Mouse (Mus musculus) CH12.LX (cell line): ENCODE results near the gene Mknk2. TPM values are rescaled to one million over a fixed set of nuclear protein-coding genes. Genes with fewer than 3 reads are reported as not detected.

Experiments used
- DNase-seq: peaks from one replicate; pipeline ENCODE4 v3.0.0-alpha.2; 2013; ENCODE audit errors: extremely low read depth
- H3K27ac ChIP-seq: 2 replicates; pipeline ENCODE4 v1.5.1; 2012; ENCODE audit warnings: low read depth, mild to moderate bottlenecking, control low read depth, moderate library complexity; ENCODE audit not compliant: insufficient read depth
- H3K27me3 ChIP-seq: replicated peaks from 2 replicates; pipeline ENCODE3; 2012; ENCODE audit warnings: inconsistent platforms
- H3K36me3 ChIP-seq, 2 experiments: replicated peaks in 1 of 2; 2 replicates each; pipeline versions ENCODE3 to v1.6.1; 2012; ENCODE audit warnings: inconsistent platforms in 1 of 2, low read length in 1 of 2, mild to moderate bottlenecking in 1 of 2, mixed read lengths in 1 of 2, moderate library complexity in 1 of 2; ENCODE audit not compliant: control insufficient read depth in 1 of 2, insufficient read depth in 1 of 2
- H3K4me1 ChIP-seq, 2 experiments: 2 replicates each; pipeline ENCODE4 v1.6.1; 2012; ENCODE audit warnings: inconsistent platforms in 1 of 2, moderate library complexity in 1 of 2; ENCODE audit not compliant: insufficient read depth in 2 of 2, control insufficient read depth in 1 of 2
- H3K4me2 ChIP-seq: 2 replicates; pipeline ENCODE4 v1.6.1; 2012; ENCODE audit warnings: low read depth, mild to moderate bottlenecking, control low read depth; ENCODE audit not compliant: poor library complexity, insufficient read depth, severe bottlenecking
- H3K4me3 ChIP-seq, 3 experiments: fragments of 150-350 bp in 1 of 3; sonication (generic) in 1 of 3; replicated peaks in 1 of 3; 2 replicates each; pipeline versions ENCODE3 to v1.5.1; 2011 to 2012; ENCODE audit warnings: low read depth in 2 of 3, low read length in 2 of 3, mild to moderate bottlenecking in 2 of 3, moderate library complexity in 2 of 3, control low read depth in 1 of 3, improper control_type of control experiment in 1 of 3, inconsistent platforms in 1 of 3, mixed read lengths in 1 of 3; ENCODE audit not compliant: poor library complexity in 1 of 3
- H3K79me2 ChIP-seq: replicated peaks from 2 replicates; pipeline ENCODE4 v1.6.1; 2012; ENCODE audit warnings: mild to moderate bottlenecking, moderate library complexity; ENCODE audit not compliant: control insufficient read depth, poor library complexity, insufficient read depth, severe bottlenecking; ENCODE audit errors: extremely low read depth
- H3K9ac ChIP-seq: 2 replicates; pipeline ENCODE4 v1.6.1; 2012; ENCODE audit warnings: low read depth, mild to moderate bottlenecking, control low read depth, moderate library complexity; ENCODE audit not compliant: insufficient read depth
- H3K9me3 ChIP-seq: replicated peaks from 2 replicates; pipeline ENCODE3; 2012; ENCODE audit warnings: low read length, inconsistent platforms, mixed read lengths
- BHLHE40 ChIP-seq: IDR thresholded peaks from 2 replicates; pipeline ENCODE4 v1.6.1; 2011; ENCODE audit warnings: mild to moderate bottlenecking, low read depth, low read length, improper control_type of control experiment
- CHD1 ChIP-seq: IDR thresholded peaks from 2 replicates; pipeline ENCODE4 v1.6.1; 2012; ENCODE audit warnings: low read depth, low read length, improper control_type of control experiment, inconsistent platforms
- CHD2 ChIP-seq: IDR thresholded peaks from 2 replicates; pipeline ENCODE4 v1.6.1; 2011; ENCODE audit warnings: low read length, improper control_type of control experiment
- CTCF ChIP-seq, 2 experiments: IDR thresholded peaks in 1 of 2; conservative IDR thresholded peaks in 1 of 2; 2 replicates each; pipeline ENCODE4 v1.5.1; 2011 to 2012; ENCODE audit warnings: low read depth in 2 of 2, low read length in 2 of 2, improper control_type of control experiment in 1 of 2, inconsistent platforms in 1 of 2, mild to moderate bottlenecking in 1 of 2, moderate library complexity in 1 of 2
- E2F4 ChIP-seq: IDR thresholded peaks from 2 replicates; pipeline ENCODE4 v1.6.1; 2011; ENCODE audit warnings: low read depth, low read length, improper control_type of control experiment; ENCODE audit not compliant: insufficient replicate concordance
- ELF1 ChIP-seq: IDR thresholded peaks from 2 replicates; pipeline ENCODE4 v1.6.1; 2014; ENCODE audit warnings: low read depth, mild to moderate bottlenecking, inconsistent platforms, low read length, improper control_type of control experiment
- EP300 ChIP-seq: IDR thresholded peaks from 2 replicates; pipeline ENCODE4 v1.6.1; 2011; ENCODE audit warnings: low read length, improper control_type of control experiment
- ETS1 ChIP-seq: conservative IDR thresholded peaks from 2 replicates; pipeline ENCODE4 v1.6.1; 2012; ENCODE audit warnings: low read depth, mild to moderate bottlenecking, inconsistent platforms, low read length, improper control_type of control experiment, moderate library complexity
- GABPA ChIP-seq: IDR thresholded peaks from 2 replicates; pipeline ENCODE4 v1.6.1; 2012; ENCODE audit warnings: low read depth, low read length, improper control_type of control experiment, inconsistent platforms; ENCODE audit not compliant: insufficient replicate concordance
- HCFC1 ChIP-seq: IDR thresholded peaks from 2 replicates; pipeline ENCODE4 v1.6.1; 2012; ENCODE audit warnings: low read depth, mild to moderate bottlenecking, inconsistent platforms, low read length, improper control_type of control experiment
- IRF4 ChIP-seq: IDR thresholded peaks from 2 replicates; pipeline ENCODE4 v1.6.1; 2014; ENCODE audit warnings: low read depth, mild to moderate bottlenecking, inconsistent platforms, low read length, improper control_type of control experiment
- JUN ChIP-seq: IDR thresholded peaks from 2 replicates; pipeline ENCODE4 v1.6.1; 2011; ENCODE audit warnings: low read depth, mild to moderate bottlenecking, low read length, improper control_type of control experiment, moderate library complexity; ENCODE audit not compliant: insufficient read depth
- JUND ChIP-seq: conservative IDR thresholded peaks from 2 replicates; pipeline ENCODE4 v1.6.1; 2011; ENCODE audit warnings: low read depth, low read length, improper control_type of control experiment
- KAT2A ChIP-seq: IDR thresholded peaks from 2 replicates; pipeline ENCODE4 v1.6.1; 2012; ENCODE audit warnings: low read length, improper control_type of control experiment, inconsistent platforms; ENCODE audit not compliant: insufficient replicate concordance
- MAFK ChIP-seq: IDR thresholded peaks from 2 replicates; pipeline ENCODE4 v1.6.1; 2011; ENCODE audit warnings: low read length, improper control_type of control experiment; ENCODE audit not compliant: insufficient replicate concordance
- MAX ChIP-seq: IDR thresholded peaks from 2 replicates; pipeline ENCODE4 v1.6.1; 2011; ENCODE audit warnings: low read length, improper control_type of control experiment
- MAZ ChIP-seq: IDR thresholded peaks from 2 replicates; pipeline ENCODE4 v1.6.1; 2012; ENCODE audit warnings: low read depth, mild to moderate bottlenecking, inconsistent platforms, low read length, improper control_type of control experiment, moderate library complexity
- MEF2A ChIP-seq: IDR thresholded peaks from 2 replicates; pipeline ENCODE4 v1.6.1; 2014; ENCODE audit warnings: low read depth, mild to moderate bottlenecking, inconsistent platforms, low read length, improper control_type of control experiment, borderline replicate concordance
- MXI1 ChIP-seq: IDR thresholded peaks from 2 replicates; pipeline ENCODE4 v1.6.1; 2011; ENCODE audit warnings: mild to moderate bottlenecking, low read depth, low read length, improper control_type of control experiment
- MYC ChIP-seq: IDR thresholded peaks from 2 replicates; pipeline ENCODE4 v1.6.1; 2011; ENCODE audit warnings: low read depth, mild to moderate bottlenecking, improper control_type of control experiment, low read length
- NELFE ChIP-seq: IDR thresholded peaks from 2 replicates; pipeline ENCODE4 v1.6.1; 2011; ENCODE audit warnings: low read depth, low read length, improper control_type of control experiment
- NRF1 ChIP-seq: IDR thresholded peaks from 2 replicates; pipeline ENCODE4 v1.6.1; 2014; ENCODE audit warnings: low read depth, mild to moderate bottlenecking, inconsistent platforms, low read length, improper control_type of control experiment, moderate library complexity
- PAX5 ChIP-seq: IDR thresholded peaks from 2 replicates; pipeline ENCODE4 v1.6.1; 2012; ENCODE audit warnings: low read length, inconsistent platforms, mixed read lengths
- POLR2A ChIP-seq: IDR thresholded peaks from 2 replicates; pipeline ENCODE4 v1.6.1; 2011; ENCODE audit warnings: low read depth, mild to moderate bottlenecking, improper control_type of control experiment, low read length
- POLR2AphosphoS2 ChIP-seq: IDR thresholded peaks from 2 replicates; pipeline ENCODE4 v1.6.1; 2011; ENCODE audit warnings: low read depth, low read length, improper control_type of control experiment
- RAD21 ChIP-seq: IDR thresholded peaks from 2 replicates; pipeline ENCODE4 v1.6.1; 2011; ENCODE audit warnings: low read depth, mild to moderate bottlenecking, low read length, improper control_type of control experiment, moderate library complexity
- RCOR1 ChIP-seq: conservative IDR thresholded peaks from 2 replicates; pipeline ENCODE4 v1.6.1; 2012; ENCODE audit warnings: low read depth, mild to moderate bottlenecking, inconsistent platforms, low read length, improper control_type of control experiment
- SIN3A ChIP-seq: IDR thresholded peaks from 2 replicates; pipeline ENCODE4 v1.6.1; 2012; ENCODE audit warnings: low read length, improper control_type of control experiment, inconsistent platforms
- SMC3 ChIP-seq: IDR thresholded peaks from 2 replicates; pipeline ENCODE4 v1.6.1; 2011; ENCODE audit warnings: low read depth, low read length, improper control_type of control experiment
- TBP ChIP-seq: conservative IDR thresholded peaks from 2 replicates; pipeline ENCODE4 v1.6.1; 2011; ENCODE audit warnings: low read depth, low read length, improper control_type of control experiment
- TCF12 ChIP-seq: IDR thresholded peaks from 2 replicates; pipeline ENCODE4 v1.6.1; 2014; ENCODE audit warnings: low read depth, mild to moderate bottlenecking, inconsistent platforms, low read length, improper control_type of control experiment
- UBTF ChIP-seq: IDR thresholded peaks from 2 replicates; pipeline ENCODE4 v1.6.1; 2012; ENCODE audit warnings: low read depth, mild to moderate bottlenecking, inconsistent platforms, low read length, improper control_type of control experiment, moderate library complexity
- USF1 ChIP-seq: IDR thresholded peaks from 2 replicates; pipeline ENCODE4 v1.6.1; 2014; ENCODE audit warnings: low read depth, mild to moderate bottlenecking, inconsistent platforms, low read length, improper control_type of control experiment
- USF2 ChIP-seq: conservative IDR thresholded peaks from 2 replicates; pipeline ENCODE4 v1.6.1; 2011; ENCODE audit warnings: low read depth, low read length, improper control_type of control experiment
- ZC3H11A ChIP-seq: IDR thresholded peaks from 2 replicates; pipeline ENCODE4 v1.6.1; 2012; ENCODE audit warnings: low read depth, mild to moderate bottlenecking, inconsistent platforms, low read length, improper control_type of control experiment
- ZKSCAN1 ChIP-seq: IDR thresholded peaks from 2 replicates; pipeline ENCODE4 v1.6.1; 2012; ENCODE audit warnings: low read depth, inconsistent platforms, low read length, improper control_type of control experiment, borderline replicate concordance
- ZMIZ1 ChIP-seq: IDR thresholded peaks from 2 replicates; pipeline ENCODE4 v1.6.1; 2012; ENCODE audit warnings: low read depth, mild to moderate bottlenecking, inconsistent platforms, low read length, improper control_type of control experiment
- ZNF384 ChIP-seq: IDR thresholded peaks from 2 replicates; pipeline ENCODE4 v1.6.1; 2012; ENCODE audit warnings: low read depth, low read length, improper control_type of control experiment, inconsistent platforms
- dilution Hi-C: fragments of 300-500 bp; cut with MboI; formaldehyde crosslinking; loops from 2 replicates; pipeline ENCODE4 v1.14.3; 2020; ENCODE audit warnings: low sequenced_read_pairs; ENCODE audit not compliant: extremely low pct_unique_long_range_greater_than_20kb, extremely low pct_ligation_motif_present
- in situ Hi-C: fragments of 300-500 bp; cut with MboI; formaldehyde crosslinking; loops from 3 replicates; pipeline ENCODE4 v1.14.3; 2019; ENCODE audit warnings: low sequenced_read_pairs, low pct_ligation_motif_present, low pct_unique_long_range_greater_than_20kb, mixed read lengths
- polyA plus RNA-seq: library from polyadenylated mRNA; unstranded; fragments of >175 nt; gene quantifications from 2 replicates; pipeline ENCODE4 v1.2.1, GENCODE M21; 2012; ENCODE audit warnings: low read depth; ENCODE audit not compliant: insufficient read length
- total RNA-seq, 2 experiments: library from RNA; depleted of rRNA; stranded (reverse); fragments of 300-350 nt in 1 of 2; fragments of >200 nt in 1 of 2; gene quantifications; 2 replicates each; pipeline ENCODE4 v1.2.3; 2012 to 2014

Mknk2 gene
- total and polyA plus RNA-seq, 3 experiments: 91.5 to 199 (median 138) TPM

DNA sequence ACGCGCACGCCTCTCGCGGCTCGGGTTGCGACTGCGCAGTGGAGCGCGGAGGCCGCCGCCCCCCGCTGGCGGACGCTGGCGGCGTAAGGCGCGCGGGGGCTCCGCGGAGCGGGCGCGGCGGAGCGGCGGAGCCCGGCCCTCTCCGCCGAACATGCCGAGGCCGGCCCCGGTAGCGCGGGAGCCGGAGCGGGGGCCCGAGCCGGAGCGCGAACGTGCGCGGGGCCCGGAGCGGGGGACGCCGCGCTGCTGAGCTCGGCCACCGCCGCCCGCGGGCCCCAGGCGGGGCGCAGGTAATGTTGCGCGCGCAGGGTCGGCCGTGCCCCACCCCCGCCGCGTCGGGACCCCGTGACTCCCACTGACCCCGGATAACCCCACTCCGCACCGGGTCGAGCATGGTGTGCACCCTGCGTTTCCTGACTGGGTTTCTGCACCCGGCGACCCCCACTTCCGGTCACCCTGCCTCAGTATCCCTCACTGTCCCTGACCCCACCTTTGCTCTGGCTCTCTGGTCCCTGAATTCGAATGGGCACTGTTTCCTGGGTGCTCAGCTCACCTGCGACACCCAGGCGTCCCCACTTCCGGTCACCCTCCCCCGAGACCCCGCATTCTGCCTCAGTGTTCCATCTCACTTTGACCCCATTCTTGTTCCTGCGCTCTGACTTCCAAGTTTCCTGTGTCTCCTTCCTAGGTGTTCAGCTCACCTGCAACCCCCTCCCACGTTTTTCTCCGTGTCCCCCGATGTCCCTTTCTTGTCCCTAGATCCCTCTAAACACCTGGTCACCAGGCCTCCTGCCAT lies 55.1 kb downstream of the Mknk2 start, which contains the start of gene Csnk1g2:
TSS of gene Csnk1g2 (plus strand) at position 178 of the 796 bp plus-strand sequence.
- Histone ChIP-seq H3K27ac (peak within 1 kb of the TSS; percentile 80), H3K4me1 (peaks cover 27 to 49% of the 10 kb centered on the region in 2 experiments)
- in situ Hi-C loops: no loop called here
- TF ChIP-seq ELF1: peak; percentile 51; the same call in 1 of the 2 replicates
- TF ChIP-seq SIN3A: no peak
- no peak for TF ChIP-seq ZNF384
- no peak for TF ChIP-seq E2F4
- no peak for TF ChIP-seq SMC3
- no peak for TF ChIP-seq ZKSCAN1
- TF ChIP-seq NELFE: peak; percentile 56
- no peak for TF ChIP-seq IRF4
- no peak for TF ChIP-seq EP300
- TF ChIP-seq CHD1: no peak
- TF ChIP-seq ZC3H11A: no peak
- TF ChIP-seq MEF2A: no peak
- no peak for TF ChIP-seq MAX
- no peak; the same call in 1 of the 2 replicates for TF ChIP-seq CHD2
- peak; percentile 41 for TF ChIP-seq HCFC1
- TF ChIP-seq POLR2AphosphoS2: no peak
- no peak; the same call in 1 of the 2 replicates for TF ChIP-seq POLR2A
- no peak for TF ChIP-seq MXI1
- TF ChIP-seq BHLHE40: no peak
- TF ChIP-seq UBTF: no peak
- TF ChIP-seq MAZ: no peak; the same call in 1 of the 2 replicates
- no peak for TF ChIP-seq RCOR1
- TF ChIP-seq USF1: peak; percentile 18; the same call in 1 of the 2 replicates
- TF ChIP-seq RAD21: no peak
- no peak; the same call in 1 of the 2 replicates for TF ChIP-seq ETS1
- TF ChIP-seq TBP: no peak
- TF ChIP-seq PAX5: no peak
- no peak for TF ChIP-seq GABPA
- no peak for TF ChIP-seq JUN
- TF ChIP-seq NRF1: peak; percentile 96
- 0 out of 2 replicates have a peak, but pooled peaks have one; percentile 16 for TF ChIP-seq ZMIZ1
- no peak for TF ChIP-seq KAT2A
- no peak for TF ChIP-seq CTCF (conservative IDR thresholded peaks at IDR 0.05 in 1 of 2, IDR thresholded peaks at IDR 0.05 in 1 of 2; ENCODE audit: low read depth in 2 of 2, low read length in 2 of 2)
- TF ChIP-seq MYC: no peak
- TF ChIP-seq USF2: no peak
- TF ChIP-seq MAFK: no peak
- TF ChIP-seq TCF12: 0 out of 2 replicates have a peak, but pooled peaks have one; percentile 37
- TF ChIP-seq JUND: no peak
- TF ChIP-seq, all 38 proteins: peak for 7
- DNase-seq: peak; percentile 39
- peak within 1 kb of the TSS; percentile 87 to 99 (median 99) for H3K4me3 ChIP-seq
- H3K36me3 ChIP-seq: peaks cover 3 to 33% of the 10 kb centered on the region in 2 experiments
- no peaks in the 10 kb centered on the region for H3K27me3 ChIP-seq
- peak within 1 kb of the TSS; percentile 99 for H3K9ac ChIP-seq
- H3K4me2 ChIP-seq: peak within 1 kb of the TSS; percentile 98
- dilution Hi-C loops: no loop called here
- no peaks in the 10 kb centered on the region for H3K9me3 ChIP-seq
- H3K79me2 ChIP-seq: peaks cover 32% of the 10 kb centered on the region
